Mouse (Mus musculus): ENCODE results near the gene Jagn1. TPM values are rescaled to one million over a fixed set of nuclear protein-coding genes. Genes with fewer than 3 reads are reported as not detected.

Jagn1 gene
- polyA plus RNA-seq, 1 experiment from 2014 or later, result 76.1 TPM

- 60% methylated on average over 3 of the region's 3 CpGs for WGBS
- DNase-seq (ENCODE audit: low spot score), result peak; percentile 73
- Histone ChIP-seq H3K4me3 (ENCODE audit: low read depth, low read length) (no peak overlapping the region), H3K9ac (ENCODE audit: low read length) (no peak overlapping the region), H3K36me3 (ENCODE audit: control insufficient read depth, insufficient read depth, low read length) (no peaks in the 10 kb centered on the region), H3K27me3 (ENCODE audit: control insufficient read depth, insufficient read depth, low read length) (no peaks in the 10 kb centered on the region), H3K4me2 (ENCODE audit: low read depth, severe bottlenecking) (no peak overlapping the region), H3K27ac (replicated peaks; ENCODE audit: low read depth, low read length) (no peak overlapping the region), H3K4me1 (ENCODE audit: control insufficient read depth, insufficient read depth, low read length) (no peaks in the 10 kb centered on the region), H3K9me3 (ENCODE audit: control insufficient read depth, low read length) (no peaks in the 10 kb centered on the region)
- no peak for ATAC-seq (ENCODE audit: insufficient number of reproducible peaks, low FRiP score, low TSS enrichment, low read depth)
These were observed 15.0 kb upstream of the Jagn1 start for GRCm38 (mm10) chr6:113427397-113427796.

- Histone ChIP-seq H3K4me2 (ENCODE audit: low read depth, severe bottlenecking) (no peak overlapping the region), H3K4me3 (ENCODE audit: low read depth, low read length) (no peak overlapping the region), H3K27ac (replicated peaks; ENCODE audit: low read depth, low read length) (no peak overlapping the region), H3K4me1 (ENCODE audit: control insufficient read depth, insufficient read depth, low read length) (no peaks in the 10 kb centered on the region), H3K27me3 (ENCODE audit: control insufficient read depth, insufficient read depth, low read length) (no peaks in the 10 kb centered on the region), H3K36me3 (ENCODE audit: control insufficient read depth, insufficient read depth, low read length) (no peaks in the 10 kb centered on the region), H3K9ac (ENCODE audit: low read length) (no peak overlapping the region), H3K9me3 (ENCODE audit: control insufficient read depth, low read length) (no peaks in the 10 kb centered on the region)
- DNase-seq (ENCODE audit: low spot score) (no peak), ATAC-seq (ENCODE audit: insufficient number of reproducible peaks, low FRiP score, low TSS enrichment, low read depth) (no peak)
- WGBS, result 88% methylated on average over 16 of the region's 16 CpGs
These were observed 14.4 kb upstream of the Jagn1 start for GRCm38 (mm10) chr6:113428006-113428405.

- H3K27ac ChIP-seq (replicated peaks; ENCODE audit: low read depth, low read length), result no peak overlapping the region
- H3K36me3 ChIP-seq (ENCODE audit: control insufficient read depth, insufficient read depth, low read length), result no peaks in the 10 kb centered on the region
- H3K9me3 ChIP-seq (ENCODE audit: control insufficient read depth, low read length), result no peaks in the 10 kb centered on the region
- no peaks in the 10 kb centered on the region for H3K4me1 ChIP-seq (ENCODE audit: control insufficient read depth, insufficient read depth, low read length)
- WGBS, result 80% methylated on average over 3 of the region's 3 CpGs
- no peak overlapping the region for H3K9ac ChIP-seq (ENCODE audit: low read length)
- no peak overlapping the region for H3K4me3 ChIP-seq (ENCODE audit: low read depth, low read length)
- ATAC-seq (ENCODE audit: insufficient number of reproducible peaks, low FRiP score, low TSS enrichment, low read depth) (no peak), DNase-seq (ENCODE audit: low spot score) (no peak)
- no peaks in the 10 kb centered on the region for H3K27me3 ChIP-seq (ENCODE audit: control insufficient read depth, insufficient read depth, low read length)
- no peak overlapping the region for H3K4me2 ChIP-seq (ENCODE audit: low read depth, severe bottlenecking)
These were observed 12.4 kb upstream of the Jagn1 start for GRCm38 (mm10) chr6:113429965-113430364.

- Histone ChIP-seq H3K4me3 (ENCODE audit: low read depth, low read length) (no peak overlapping the region), H3K36me3 (ENCODE audit: control insufficient read depth, insufficient read depth, low read length) (no peaks in the 10 kb centered on the region), H3K4me1 (ENCODE audit: control insufficient read depth, insufficient read depth, low read length) (no peaks in the 10 kb centered on the region), H3K9ac (ENCODE audit: low read length) (no peak overlapping the region), H3K4me2 (ENCODE audit: low read depth, severe bottlenecking) (no peak overlapping the region), H3K27ac (replicated peaks; ENCODE audit: low read depth, low read length) (no peak overlapping the region), H3K9me3 (ENCODE audit: control insufficient read depth, low read length) (no peaks in the 10 kb centered on the region), H3K27me3 (ENCODE audit: control insufficient read depth, insufficient read depth, low read length) (no peaks in the 10 kb centered on the region)
- ATAC-seq (ENCODE audit: insufficient number of reproducible peaks, low FRiP score, low TSS enrichment, low read depth) (no peak), DNase-seq (ENCODE audit: low spot score) (no peak)
- WGBS, result 61% methylated on average over 3 of the region's 3 CpGs
These were observed 11.5 kb upstream of the Jagn1 start for GRCm38 (mm10) chr6:113430846-113431245.

GRCm38 (mm10) chr6:113431801-113432200 lies 10.6 kb upstream of the Jagn1 start:
- Histone ChIP-seq H3K4me2 (ENCODE audit: low read depth, severe bottlenecking) (no peak overlapping the region), H3K36me3 (ENCODE audit: control insufficient read depth, insufficient read depth, low read length) (no peaks in the 10 kb centered on the region), H3K9me3 (ENCODE audit: control insufficient read depth, low read length) (no peaks in the 10 kb centered on the region), H3K9ac (ENCODE audit: low read length) (no peak overlapping the region), H3K4me1 (ENCODE audit: control insufficient read depth, insufficient read depth, low read length) (no peaks in the 10 kb centered on the region), H3K4me3 (ENCODE audit: low read depth, low read length) (no peak overlapping the region), H3K27me3 (ENCODE audit: control insufficient read depth, insufficient read depth, low read length) (no peaks in the 10 kb centered on the region), H3K27ac (replicated peaks; ENCODE audit: low read depth, low read length) (no peak overlapping the region)
- DNase-seq (ENCODE audit: low spot score) (no peak), ATAC-seq (ENCODE audit: insufficient number of reproducible peaks, low FRiP score, low TSS enrichment, low read depth) (no peak)
- 58% methylated on average over 3 of the region's 3 CpGs for WGBS

- Histone ChIP-seq H3K9me3 (ENCODE audit: control insufficient read depth, low read length) (no peaks in the 10 kb centered on the region), H3K9ac (ENCODE audit: low read length) (no peak overlapping the region), H3K4me3 (ENCODE audit: low read depth, low read length) (no peak overlapping the region), H3K4me1 (ENCODE audit: control insufficient read depth, insufficient read depth, low read length) (no peaks in the 10 kb centered on the region), H3K4me2 (ENCODE audit: low read depth, severe bottlenecking) (no peak overlapping the region), H3K36me3 (ENCODE audit: control insufficient read depth, insufficient read depth, low read length) (no peaks in the 10 kb centered on the region), H3K27me3 (ENCODE audit: control insufficient read depth, insufficient read depth, low read length) (no peaks in the 10 kb centered on the region), H3K27ac (replicated peaks; ENCODE audit: low read depth, low read length) (no peak overlapping the region)
- ATAC-seq (ENCODE audit: insufficient number of reproducible peaks, low FRiP score, low TSS enrichment, low read depth) (no peak), DNase-seq (ENCODE audit: low spot score) (no peak)
- WGBS, result 87% methylated on average over 3 of the region's 3 CpGs
These were observed 8.7 kb upstream of the Jagn1 start for GRCm38 (mm10) chr6:113433661-113434060.

GRCm38 (mm10) chr6:113434691-113435090 lies 7.7 kb upstream of the Jagn1 start:
- Histone ChIP-seq H3K36me3 (ENCODE audit: control insufficient read depth, insufficient read depth, low read length) (no peaks in the 10 kb centered on the region), H3K4me3 (ENCODE audit: low read depth, low read length) (no peak overlapping the region), H3K27ac (replicated peaks; ENCODE audit: low read depth, low read length) (no peak overlapping the region), H3K4me2 (ENCODE audit: low read depth, severe bottlenecking) (no peak overlapping the region), H3K4me1 (ENCODE audit: control insufficient read depth, insufficient read depth, low read length) (no peaks in the 10 kb centered on the region), H3K9me3 (ENCODE audit: control insufficient read depth, low read length) (no peaks in the 10 kb centered on the region), H3K9ac (ENCODE audit: low read length) (no peak overlapping the region), H3K27me3 (ENCODE audit: control insufficient read depth, insufficient read depth, low read length) (no peaks in the 10 kb centered on the region)
- WGBS, result 75% methylated on average over 7 of the region's 7 CpGs
- DNase-seq (ENCODE audit: low spot score) (no peak), ATAC-seq (ENCODE audit: insufficient number of reproducible peaks, low FRiP score, low TSS enrichment, low read depth) (no peak)

GRCm38 (mm10) chr6:113435664-113436205 lies 6.6 kb upstream of the Jagn1 start, which contains the start of gene Cidec:
TSS of gene Cidec (minus strand) at chr6:113435760.
- WGBS, result 76% methylated on average over 9 of the region's 9 CpGs

GRCm38 (mm10) chr6:113437135-113437534 lies 5.2 kb upstream of the Jagn1 start:
- WGBS, result 79% methylated on average over 12 of the region's 12 CpGs
- Histone ChIP-seq H3K36me3 (ENCODE audit: control insufficient read depth, insufficient read depth, low read length) (no peaks in the 10 kb centered on the region), H3K9ac (ENCODE audit: low read length) (no peak overlapping the region), H3K27me3 (ENCODE audit: control insufficient read depth, insufficient read depth, low read length) (no peaks in the 10 kb centered on the region), H3K27ac (replicated peaks; ENCODE audit: low read depth, low read length) (no peak overlapping the region), H3K4me2 (ENCODE audit: low read depth, severe bottlenecking) (no peak overlapping the region), H3K4me1 (ENCODE audit: control insufficient read depth, insufficient read depth, low read length) (no peaks in the 10 kb centered on the region), H3K9me3 (ENCODE audit: control insufficient read depth, low read length) (no peaks in the 10 kb centered on the region), H3K4me3 (ENCODE audit: low read depth, low read length) (no peak overlapping the region)
- DNase-seq (ENCODE audit: low spot score), result no peak
- no peak for ATAC-seq (ENCODE audit: insufficient number of reproducible peaks, low FRiP score, low TSS enrichment, low read depth)

More at GRCm38 (mm10) chr6:113435664-113436205, 6.6 kb upstream of the Jagn1 start, which contains the start of gene Cidec:
- ATAC-seq (ENCODE audit: insufficient number of reproducible peaks, low FRiP score, low TSS enrichment, low read depth) (no peak), DNase-seq (ENCODE audit: low spot score) (no peak)
- Histone ChIP-seq H3K9ac (ENCODE audit: low read length) (no peak within 1 kb of the TSS), H3K27me3 (ENCODE audit: control insufficient read depth, insufficient read depth, low read length) (no peaks in the 10 kb centered on the region), H3K4me3 (ENCODE audit: low read depth, low read length) (no peak within 1 kb of the TSS), H3K36me3 (ENCODE audit: control insufficient read depth, insufficient read depth, low read length) (no peaks in the 10 kb centered on the region), H3K27ac (replicated peaks; ENCODE audit: low read depth, low read length) (no peak within 1 kb of the TSS), H3K4me1 (ENCODE audit: control insufficient read depth, insufficient read depth, low read length) (no peaks in the 10 kb centered on the region), H3K9me3 (ENCODE audit: control insufficient read depth, low read length) (no peaks in the 10 kb centered on the region), H3K4me2 (ENCODE audit: low read depth, severe bottlenecking) (no peak within 1 kb of the TSS)

Data from limb, embryonic 11.5 days (tissue).